Mouse (Mus musculus) small intestine, adult 2 months (tissue): ENCODE measurements around the gene Ppp4r1. TPM values are rescaled to one million over a fixed set of nuclear protein-coding genes. Genes with fewer than 3 reads are reported as not detected.
A peak's percentile ranks its signal among the peaks of the same experiment; 100 is the strongest.

Experiments used
- H3K27ac ChIP-seq: fragments of 200-500 bp; 2 replicates; pipeline ENCODE4 v1.5.1; 2012; ENCODE audit warnings: low read depth, low read length, control low read depth, inconsistent platforms; ENCODE audit not compliant: insufficient read depth
- H3K27me3 ChIP-seq: fragments of 200-500 bp; 2 replicates; pipeline ENCODE4 v1.6.1; 2012; ENCODE audit warnings: mild to moderate bottlenecking, moderate library complexity, low read length, inconsistent platforms; ENCODE audit not compliant: control insufficient read depth, insufficient read depth
- H3K36me3 ChIP-seq: fragments of 200-500 bp; 2 replicates; pipeline ENCODE4 v1.6.1; 2012; ENCODE audit warnings: mild to moderate bottlenecking, low read length, control low read depth, inconsistent platforms; ENCODE audit not compliant: control insufficient read depth, insufficient read depth
- H3K4me1 ChIP-seq: fragments of 200-500 bp; 2 replicates; pipeline ENCODE4 v1.6.1; 2012; ENCODE audit warnings: low read length, inconsistent platforms, mixed read lengths; ENCODE audit not compliant: control insufficient read depth, insufficient read depth, insufficient read length
- H3K4me3 ChIP-seq: fragments of 200-500 bp; 2 replicates; pipeline ENCODE4 v1.5.1; 2012; ENCODE audit warnings: low read depth, mild to moderate bottlenecking, control low read depth, inconsistent platforms, low read length, moderate library complexity
- CTCF ChIP-seq: fragments of 200-500 bp; IDR thresholded peaks from 2 replicates; pipeline ENCODE4 v1.5.1; 2012; ENCODE audit warnings: low read depth, mild to moderate bottlenecking, control low read depth, inconsistent platforms, low read length, moderate library complexity, mixed read lengths; ENCODE audit not compliant: insufficient replicate concordance, insufficient read length; ENCODE audit errors: extremely low read depth
- POLR2A ChIP-seq: fragments of 200-500 bp; IDR thresholded peaks from 2 replicates; pipeline ENCODE4 v1.6.1; 2012; ENCODE audit warnings: low read depth, mild to moderate bottlenecking, control low read depth, inconsistent platforms, low read length, moderate library complexity
- WGBS: fragments of 180-500 bp; shearing (Covaris S2); methylation state at CpG from one replicate; pipeline ENCODE4 v1.1.7; 2018; 5-methylcytosine and 5-hydroxymethylcytosine counted together
- polyA plus RNA-seq: library from polyadenylated mRNA; depleted of rRNA; stranded (reverse); fragments of >200 nt; gene quantifications from 2 replicates; pipeline ENCODE4 v1.2.3, GENCODE M21; 2012

Ppp4r1 gene
- polyA plus RNA-seq, 1 experiment, result 57.7 TPM

GRCm38 (mm10) chr17:65773617-65774016 lies 8.8 kb upstream of the Ppp4r1 start:
- Histone ChIP-seq H3K27ac (peak overlapping the region; percentile 91), H3K36me3 (no peaks in the 10 kb centered on the region), H3K4me3 (no peak overlapping the region), H3K4me1 (peaks cover 26% of the 10 kb centered on the region), H3K27me3 (no peaks in the 10 kb centered on the region)
- whole genome bisulfite sequencing, result 59% methylated on average over 4 of the region's 4 CpGs
- TF ChIP-seq CTCF (peak; percentile 45; the same call in 1 of the 2 replicates), POLR2A (no peak)

- 19% methylated on average over 7 of the region's 7 CpGs for WGBS
These were observed 7.9 kb upstream of the Ppp4r1 start for GRCm38 (mm10) chr17:65774439-65774838.

GRCm38 (mm10) chr17:65776228-65776627 lies 6.1 kb upstream of the Ppp4r1 start:
- WGBS, result 93% methylated on average over 1 of the region's 1 CpGs
- Histone ChIP-seq H3K36me3 (no peaks in the 10 kb centered on the region), H3K4me1 (peaks cover 26% of the 10 kb centered on the region), H3K27me3 (no peaks in the 10 kb centered on the region), H3K4me3 (no peak overlapping the region), H3K27ac (no peak overlapping the region)
- TF ChIP-seq POLR2A (no peak), CTCF (no peak)

More at GRCm38 (mm10) chr17:65774439-65774838, 7.9 kb upstream of the Ppp4r1 start:
- H3K27ac ChIP-seq, result peak overlapping the region; percentile 91
- no peaks in the 10 kb centered on the region for H3K27me3 ChIP-seq
- H3K4me1 ChIP-seq, result peaks cover 26% of the 10 kb centered on the region
- H3K36me3 ChIP-seq, result no peaks in the 10 kb centered on the region
- TF ChIP-seq CTCF (no peak), POLR2A (no peak)
- no peak overlapping the region for H3K4me3 ChIP-seq

- Histone ChIP-seq H3K4me1 (peaks cover 26% of the 10 kb centered on the region), H3K27me3 (no peaks in the 10 kb centered on the region), H3K27ac (peak overlapping the region; percentile 89), H3K4me3 (no peak overlapping the region), H3K36me3 (no peaks in the 10 kb centered on the region)
- WGBS, result 57% methylated on average over 4 of the region's 4 CpGs
- TF ChIP-seq POLR2A (no peak), CTCF (no peak)
These were observed 4.9 kb upstream of the Ppp4r1 start for GRCm38 (mm10) chr17:65777461-65777860.

GRCm38 (mm10) chr17:65780970-65781369 lies 1.4 kb upstream of the Ppp4r1 start:
- 94% methylated on average over 2 of the region's 2 CpGs for WGBS
- peaks cover 7% of the 10 kb centered on the region; the same call in 1 of the 2 replicates for H3K4me1 ChIP-seq
- no peak overlapping the region for H3K27ac ChIP-seq
- H3K4me3 ChIP-seq, result no peak overlapping the region
- no peaks in the 10 kb centered on the region for H3K27me3 ChIP-seq
- TF ChIP-seq CTCF, result no peak
- TF ChIP-seq POLR2A, result no peak
- no peaks in the 10 kb centered on the region for H3K36me3 ChIP-seq

GRCm38 (mm10) chr17:65783182-65784161 lies 1.1 kb downstream of the Ppp4r1 start:
- TF ChIP-seq POLR2A (no peak), CTCF (no peak)
- 2% methylated on average over 88 of the region's 135 CpGs for WGBS
- Histone ChIP-seq H3K4me1 (peaks cover 5% of the 10 kb centered on the region; the same call in 1 of the 2 replicates), H3K36me3 (peaks cover 5% of the 10 kb centered on the region), H3K4me3 (peak overlapping the region; percentile 83), H3K27ac (peak overlapping the region; percentile 98), H3K27me3 (no peaks in the 10 kb centered on the region)

GRCm38 (mm10) chr17:65784610-65785140 lies 2.3 kb downstream of the Ppp4r1 start:
- H3K4me3 ChIP-seq, result peak overlapping the region; percentile 32; the same call in 1 of the 2 replicates
- H3K27ac ChIP-seq, result peak overlapping the region; percentile 84
- H3K27me3 ChIP-seq, result no peaks in the 10 kb centered on the region
- peaks cover 7% of the 10 kb centered on the region; the same call in 1 of the 2 replicates for H3K4me1 ChIP-seq
- TF ChIP-seq CTCF (no peak), POLR2A (no peak)
- H3K36me3 ChIP-seq, result peaks cover 7% of the 10 kb centered on the region
- 53% methylated on average over 8 of the region's 8 CpGs for WGBS
